Mouse (Mus musculus) lung, adult 2 months (tissue): ENCODE data around the gene Ttyh2. TPM values are rescaled to one million over a fixed set of nuclear protein-coding genes. Genes with fewer than 3 reads are reported as not detected.
A peak's percentile ranks its signal among the peaks of the same experiment; 100 is the strongest.

ENCODE experiments used
- DNase-seq: peaks from one replicate; pipeline ENCODE4 v3.0.0; 2022
- H3K4me1 ChIP-seq: fragments of 200-500 bp; 2 replicates; pipeline ENCODE4 v1.6.1; 2011; ENCODE audit warnings: low read length; ENCODE audit not compliant: control insufficient read depth, insufficient read depth
- H3K4me3 ChIP-seq: fragments of 200-500 bp; replicated peaks from 2 replicates; pipeline ENCODE3; 2011; ENCODE audit warnings: low read depth, mild to moderate bottlenecking, control low read depth, low read length; ENCODE audit errors: extremely low read depth
- CTCF ChIP-seq: fragments of 200-500 bp; IDR thresholded peaks from 2 replicates; pipeline ENCODE4 v1.5.1; 2011; ENCODE audit warnings: mild to moderate bottlenecking, low read length, control low read depth; ENCODE audit not compliant: insufficient read depth
- POLR2A ChIP-seq: fragments of 200-500 bp; IDR thresholded peaks from 2 replicates; pipeline ENCODE4 v1.6.1; 2011; ENCODE audit warnings: low read depth, mild to moderate bottlenecking, control low read depth, low read length, borderline replicate concordance; ENCODE audit errors: extremely low read depth
- WGBS: fragments of 180-500 bp; shearing (Covaris S2); methylation state at CpG from one replicate; pipeline ENCODE4 v1.1.7; 2018; 5-methylcytosine and 5-hydroxymethylcytosine counted together
- polyA plus RNA-seq: library from polyadenylated mRNA; depleted of rRNA; stranded (reverse); fragments of >200 nt; gene quantifications from 2 replicates; pipeline ENCODE4 v1.2.3, GENCODE M21; 2012

Gene Ttyh2
- polyA plus RNA-seq, 1 experiment, result 20.8 TPM

DNA sequence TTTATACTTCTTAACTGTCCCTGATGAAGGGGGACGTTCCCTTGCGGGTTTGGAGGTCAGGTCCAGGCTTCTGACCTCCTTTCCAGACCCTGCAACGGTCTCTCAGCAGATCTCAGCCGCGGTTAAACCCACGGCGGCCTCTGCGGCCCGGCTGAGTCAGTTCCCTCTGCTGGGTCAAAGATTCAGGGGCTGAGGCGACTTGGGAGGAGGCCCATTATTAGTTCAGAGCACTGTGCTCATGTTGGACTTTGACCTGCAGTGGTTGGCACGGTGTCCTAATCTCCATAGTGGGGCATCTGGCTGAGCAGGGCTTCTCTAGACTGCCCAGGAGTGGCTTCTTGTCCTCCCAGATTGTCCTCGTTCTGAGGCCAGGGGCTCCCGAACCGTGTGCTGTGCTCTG is 1.2 kb downstream of the Ttyh2 start:
- no peak for TF ChIP-seq POLR2A
- no peak for TF ChIP-seq CTCF
- Histone ChIP-seq H3K4me3 (no peak overlapping the region), H3K4me1 (peaks cover 11% of the 10 kb centered on the region)
- WGBS, result 30% methylated on average over 14 of the region's 14 CpGs
- peak; percentile 29 for DNase-seq

DNA sequence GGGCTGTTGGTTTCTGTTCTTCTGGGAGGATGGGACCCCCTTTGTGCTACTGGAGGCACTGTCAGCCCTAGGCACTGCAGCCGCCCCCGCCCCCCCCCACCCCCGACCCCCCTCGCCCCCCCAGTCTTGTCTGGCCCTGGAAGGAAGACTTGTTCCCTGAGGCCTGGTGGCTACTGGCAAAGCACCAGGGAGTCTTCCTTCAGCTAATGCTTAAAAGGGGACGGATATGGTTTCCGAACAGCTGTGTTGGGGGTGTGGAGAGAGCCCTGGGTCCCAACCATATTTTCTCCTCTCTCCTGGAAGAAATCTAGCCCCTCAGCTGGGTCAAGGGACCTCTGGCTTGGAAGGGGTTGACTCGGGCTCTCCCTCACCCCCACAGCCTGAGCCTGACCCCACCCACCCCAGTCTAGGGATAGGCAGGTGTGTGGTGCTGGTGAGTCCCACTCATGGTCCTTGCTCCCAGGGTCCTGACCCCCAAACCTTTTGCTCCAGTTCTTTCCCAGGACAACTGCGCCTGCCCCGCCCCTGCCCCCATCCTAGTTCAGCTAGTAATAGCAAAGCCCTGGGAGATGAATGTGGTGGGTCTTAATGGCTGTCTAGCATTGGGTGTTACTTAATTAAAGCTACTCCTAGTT is 1.8 kb downstream of the Ttyh2 start:
- Histone ChIP-seq H3K4me1 (peaks cover 11% of the 10 kb centered on the region), H3K4me3 (no peak overlapping the region)
- WGBS, result 71% methylated on average over 9 of the region's 9 CpGs
- DNase-seq, result no peak
- TF ChIP-seq CTCF (no peak), POLR2A (no peak)

DNA sequence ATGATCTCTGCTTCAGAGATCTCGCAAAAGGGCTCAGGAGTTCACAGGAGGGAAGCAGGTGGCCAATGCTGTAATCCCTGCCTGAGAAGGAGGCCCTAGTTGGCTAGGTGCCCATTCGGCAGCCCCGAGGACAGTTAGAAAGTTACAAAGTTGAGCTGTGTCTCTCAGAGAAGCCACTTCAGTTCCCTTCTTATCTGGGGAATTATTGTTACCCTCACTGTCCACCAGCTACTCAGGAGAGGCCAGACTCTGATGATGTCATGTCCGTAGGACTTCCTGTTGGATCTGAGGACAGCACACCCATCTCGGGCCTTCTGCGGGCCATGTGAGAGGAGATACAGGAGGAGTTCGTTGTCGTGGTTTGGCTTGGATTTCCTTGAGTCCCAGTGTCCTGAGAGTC is 4.4 kb downstream of the Ttyh2 start:
- no peak for DNase-seq
- H3K4me1 ChIP-seq, result peaks cover 11% of the 10 kb centered on the region
- H3K4me3 ChIP-seq, result no peak overlapping the region
- TF ChIP-seq POLR2A (no peak), CTCF (no peak)
- WGBS, result 27% methylated on average over 8 of the region's 8 CpGs

DNA sequence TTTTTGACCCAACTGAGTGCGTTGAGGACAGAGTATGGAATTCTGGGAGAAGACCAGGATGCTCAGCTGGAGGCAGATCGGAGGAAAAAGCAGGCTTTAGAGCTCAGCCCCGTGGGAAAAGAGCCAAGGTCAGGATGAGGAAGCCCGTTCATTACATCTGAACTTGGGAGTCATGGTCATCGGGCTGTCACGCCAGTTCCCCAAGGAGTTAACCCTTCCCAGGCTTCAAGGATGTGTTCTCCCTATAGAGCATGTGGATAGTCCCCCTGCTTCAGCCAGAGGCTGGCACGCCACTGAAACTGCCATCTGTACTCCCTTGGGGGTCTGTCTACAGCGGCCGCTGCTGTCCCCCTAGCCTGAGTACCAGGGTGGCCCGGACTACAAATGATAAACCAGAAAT is 5.1 kb downstream of the Ttyh2 start:
- no peak for TF ChIP-seq CTCF
- no peak for TF ChIP-seq POLR2A

DNA sequence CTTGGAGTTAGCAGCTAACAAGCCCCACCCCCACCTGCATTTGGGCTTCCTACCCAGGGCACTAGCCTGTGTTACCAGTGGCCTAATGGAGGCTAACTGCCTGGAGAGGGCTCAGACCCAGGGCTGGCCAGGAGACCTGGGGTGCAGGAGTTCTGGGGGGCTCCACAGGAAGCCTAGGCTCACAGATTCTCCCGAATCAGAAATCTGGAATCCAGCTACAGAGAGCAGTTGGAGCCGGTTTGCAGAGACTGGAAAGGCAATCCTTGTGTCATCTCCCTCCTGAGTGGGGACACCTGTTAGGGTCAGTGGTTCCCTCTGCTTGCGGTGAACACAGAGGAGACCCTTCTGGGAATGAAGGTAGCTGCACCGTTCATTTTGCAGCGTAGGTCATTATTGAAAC is 5.8 kb downstream of the Ttyh2 start:
- H3K4me1 ChIP-seq, result peaks cover 10% of the 10 kb centered on the region
- H3K4me3 ChIP-seq, result no peak overlapping the region
- DNase-seq, result no peak
- 72% methylated on average over 5 of the region's 5 CpGs for WGBS
- TF ChIP-seq POLR2A, result no peak
- no peak for TF ChIP-seq CTCF

More for the DNA sequence above, 5.1 kb downstream of the Ttyh2 start:
- WGBS, result 53% methylated on average over 10 of the region's 10 CpGs
- H3K4me1 ChIP-seq, result peaks cover 11% of the 10 kb centered on the region
- H3K4me3 ChIP-seq, result no peak overlapping the region
- DNase-seq, result no peak

DNA sequence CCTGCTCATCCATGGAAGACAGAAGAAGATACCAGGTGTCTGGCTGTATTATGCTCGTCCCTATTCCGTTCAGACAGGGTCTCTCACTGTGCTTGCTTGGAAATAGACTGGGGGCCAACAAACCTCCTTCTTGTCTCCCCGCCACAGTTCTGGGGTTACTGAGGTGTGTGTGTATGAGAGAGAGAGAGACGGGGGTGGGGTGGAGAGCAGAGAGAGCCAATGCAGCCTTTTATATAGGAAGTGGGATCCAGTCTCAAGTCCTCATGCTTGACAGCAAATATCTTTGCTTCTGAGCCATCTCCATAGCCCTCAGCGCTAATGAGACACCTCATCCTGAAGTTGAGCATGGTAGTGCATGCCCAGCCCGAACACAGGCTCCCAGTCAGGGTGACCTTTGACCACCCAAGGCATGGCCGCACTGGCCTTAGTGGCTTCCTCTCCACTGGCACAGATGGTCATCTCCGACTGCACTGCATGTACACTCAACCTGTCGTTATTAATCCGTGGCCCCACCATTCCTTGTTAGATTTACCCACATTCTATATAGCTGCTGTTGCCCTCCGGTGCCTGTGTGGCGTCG is 7.2 kb downstream of the Ttyh2 start:
- DNase-seq, result no peak
- Histone ChIP-seq H3K4me1 (peaks cover 7% of the 10 kb centered on the region), H3K4me3 (no peak overlapping the region)
- TF ChIP-seq CTCF (no peak), POLR2A (no peak)
- 91% methylated on average over 13 of the region's 13 CpGs for WGBS

DNA sequence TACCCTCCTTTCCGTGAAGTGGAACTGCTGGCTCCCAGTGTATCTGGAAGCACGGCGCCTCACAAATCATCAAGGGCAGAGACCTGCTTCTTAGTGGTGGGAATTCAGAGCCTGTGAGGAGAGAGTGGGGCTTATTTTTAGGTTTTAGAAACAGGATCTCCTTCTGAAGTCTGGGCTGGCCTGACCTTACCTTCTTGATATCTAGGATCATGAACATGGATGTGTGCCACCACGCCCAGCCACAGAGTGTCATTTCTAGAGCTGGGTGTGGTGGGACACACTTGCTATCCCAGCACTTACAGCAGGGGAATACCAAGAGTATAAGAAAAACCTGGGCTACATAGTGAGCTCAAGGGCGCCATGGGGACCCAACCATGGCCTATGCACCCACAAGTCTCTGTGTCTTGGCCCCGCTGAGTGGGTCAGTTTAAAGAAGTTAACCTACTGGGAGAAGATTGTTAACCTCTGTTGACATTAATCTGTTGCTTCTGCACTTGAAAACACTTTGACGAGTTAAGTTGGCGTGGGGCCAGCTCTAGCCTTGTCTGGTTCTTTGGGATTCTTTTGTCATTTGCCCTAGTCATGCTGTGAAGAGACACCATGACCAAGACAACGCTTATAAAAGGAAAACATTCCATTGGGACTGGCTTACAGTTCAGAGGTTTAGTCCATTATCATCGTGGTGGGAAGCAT is 7.9 kb downstream of the Ttyh2 start:
- no peak overlapping the region for H3K4me3 ChIP-seq
- no peak for DNase-seq
- WGBS, result 82% methylated on average over 10 of the region's 10 CpGs
- TF ChIP-seq POLR2A, result no peak
- no peak for TF ChIP-seq CTCF
- H3K4me1 ChIP-seq, result peaks cover 7% of the 10 kb centered on the region

DNA sequence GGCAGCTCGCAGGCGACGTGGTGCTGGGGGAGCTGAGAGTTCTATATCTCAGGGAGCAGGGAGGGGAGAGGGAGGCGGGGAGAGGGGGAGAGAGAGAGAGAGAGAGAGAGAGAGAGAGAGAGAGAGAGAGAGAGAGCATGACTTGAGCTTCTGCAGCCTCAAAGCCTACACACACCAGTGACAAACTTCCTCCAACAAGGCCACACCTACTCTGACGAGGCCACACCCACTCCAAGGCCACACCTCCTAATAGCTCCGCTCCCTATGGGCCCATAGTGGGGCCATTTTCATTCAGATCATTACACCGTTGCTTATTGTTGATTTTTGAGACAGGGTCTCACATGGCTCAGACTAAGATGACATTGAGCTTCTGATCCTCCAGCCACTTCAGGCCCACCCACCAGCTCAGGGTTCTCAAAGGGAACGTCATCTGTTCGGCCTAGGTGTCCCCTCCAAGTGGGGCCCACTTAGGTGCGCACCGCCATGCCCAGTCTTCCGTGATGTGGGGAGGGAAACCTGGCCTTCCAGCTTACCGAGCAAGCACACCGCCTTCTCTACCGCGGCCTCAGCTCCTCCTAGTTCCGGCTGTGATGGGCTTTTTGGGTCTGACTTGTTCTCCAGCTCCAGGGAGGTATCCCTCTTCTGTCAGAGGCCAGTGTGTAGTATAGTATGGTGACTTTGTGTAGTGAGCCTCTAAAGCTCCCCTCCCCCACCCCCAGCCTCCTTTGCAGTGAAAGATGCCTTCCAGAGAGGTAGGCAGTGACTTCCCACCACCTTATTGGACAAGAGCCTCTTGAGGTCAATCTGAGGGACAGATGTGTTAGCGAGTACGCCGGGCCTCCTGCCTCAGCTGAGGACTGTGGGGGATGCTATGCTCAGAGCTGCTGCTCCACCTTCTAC is 8.7 kb downstream of the Ttyh2 start:
- DNase-seq, result no peak
- WGBS, result 71% methylated on average over 20 of the region's 20 CpGs
- H3K4me3 ChIP-seq, result no peak overlapping the region
- H3K4me1 ChIP-seq, result peaks cover 7% of the 10 kb centered on the region
- TF ChIP-seq POLR2A (no peak), CTCF (no peak)
